Mouse (Mus musculus): ENCODE results near the gene Fcgr1.

GRCm38 (mm10) chr3:96251787-96252186, 42.0 kb downstream of the Fcgr1 start:
- TF ChIP-seq CTCF (IDR thresholded peaks at IDR 0.05; ENCODE audit: insufficient read depth, low read depth, low read length) (no peak), POLR2A (IDR thresholded peaks at IDR 0.05; ENCODE audit: insufficient read depth, low read depth, low read length) (no peak)

All from olfactory bulb, adult 2 months (tissue).